Mouse (Mus musculus) megakaryocyte-erythroid progenitor cell, adult 5-6 weeks (primary cell): ENCODE measurements at regions not wholly inside any gene's neighbourhood (a gene's known extent, or its start where the extent isn't known, plus 50 kb on each side); places are given as distances from the start of the nearest gene placed in this dataset.

Experiments used
- ATAC-seq: replicated peaks from 2 replicates; pipeline ENCODE4 v1.8.0; 2016; ENCODE audit warnings: mild to moderate bottlenecking, inconsistent platforms; ENCODE audit not compliant: severe bottlenecking, poor library complexity, low FRiP score, low TSS enrichment

DNA sequence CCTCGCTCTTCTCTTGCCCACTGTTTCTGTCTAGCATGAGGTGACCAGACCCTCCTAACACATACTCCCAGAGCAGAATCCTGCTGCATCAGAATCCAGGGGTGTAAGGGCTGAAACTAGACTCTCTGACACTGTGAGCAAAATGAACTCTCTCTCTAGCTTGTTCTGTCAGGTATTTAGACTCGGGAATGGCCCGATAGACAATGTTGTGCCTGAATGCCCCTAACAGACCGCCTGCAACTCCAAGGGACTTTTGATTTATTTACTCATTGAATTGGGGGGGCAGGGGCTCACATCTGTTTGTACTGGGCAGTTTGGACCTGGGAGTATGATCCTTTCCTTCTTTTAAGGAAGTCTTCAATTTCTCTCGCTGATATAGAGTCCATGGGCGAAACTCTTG lies 469.3 kb upstream of the Trpc7 start:
- no peak for ATAC-seq

DNA sequence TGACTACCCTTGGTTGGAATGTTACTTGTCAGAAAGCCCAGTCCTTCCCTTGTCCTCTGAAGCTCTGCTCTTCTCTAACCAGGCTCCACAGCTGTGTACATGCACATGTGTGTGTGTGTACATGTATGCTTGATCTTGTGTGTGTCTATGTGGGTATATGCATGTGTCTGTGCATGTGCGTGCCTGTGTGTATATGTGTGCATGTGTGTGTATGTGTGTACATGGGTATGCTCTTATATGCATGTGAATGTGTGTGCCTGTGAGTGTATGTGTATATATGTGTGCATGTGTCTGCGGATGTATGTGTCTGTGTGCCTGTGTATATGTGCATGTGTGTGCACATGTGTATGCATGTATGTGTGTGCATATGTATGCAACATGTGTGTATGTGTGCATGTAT lies 468.6 kb upstream of the Trpc7 start:
- ATAC-seq = no peak

DNA sequence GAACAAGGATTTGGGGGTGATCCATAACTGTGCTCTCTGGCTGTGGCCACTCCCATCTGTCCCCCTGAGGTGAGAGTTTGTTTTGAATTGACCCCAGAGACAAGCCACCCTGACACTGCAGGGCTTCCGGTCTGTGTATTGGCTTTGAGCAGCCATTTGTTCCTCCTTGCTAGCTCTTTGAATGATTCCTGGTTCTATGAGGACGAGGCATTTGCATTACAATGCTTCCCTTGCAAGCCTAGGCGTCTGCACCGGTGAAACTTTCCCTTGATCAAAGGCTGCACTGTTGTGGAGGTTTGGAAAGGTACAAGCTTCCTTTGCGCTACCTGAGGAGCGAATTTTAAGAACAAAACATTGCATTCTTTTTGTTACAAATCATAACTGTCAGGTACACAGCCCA lies 466.8 kb upstream of the Trpc7 start:
- no peak for ATAC-seq

DNA sequence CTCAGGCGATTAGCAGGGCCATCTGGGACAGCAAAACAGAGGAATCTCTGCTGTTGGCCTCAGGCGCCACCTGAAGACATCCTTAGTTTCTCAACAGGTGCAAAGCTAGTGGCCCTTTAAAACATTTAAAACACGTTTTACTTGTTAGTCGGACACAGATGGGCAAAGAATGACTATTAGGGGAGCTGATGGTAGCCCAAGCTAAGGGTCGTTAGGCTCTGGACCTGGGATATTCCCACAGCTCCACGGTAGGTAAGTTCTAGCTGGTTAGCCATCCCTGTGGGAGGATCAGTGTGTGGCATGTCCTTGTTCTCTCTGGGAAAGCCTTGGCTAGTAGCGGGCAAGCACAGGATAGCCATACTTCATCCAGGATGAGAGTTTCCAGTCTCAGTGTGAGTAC lies 465.5 kb upstream of the Trpc7 start:
- no peak for ATAC-seq

DNA sequence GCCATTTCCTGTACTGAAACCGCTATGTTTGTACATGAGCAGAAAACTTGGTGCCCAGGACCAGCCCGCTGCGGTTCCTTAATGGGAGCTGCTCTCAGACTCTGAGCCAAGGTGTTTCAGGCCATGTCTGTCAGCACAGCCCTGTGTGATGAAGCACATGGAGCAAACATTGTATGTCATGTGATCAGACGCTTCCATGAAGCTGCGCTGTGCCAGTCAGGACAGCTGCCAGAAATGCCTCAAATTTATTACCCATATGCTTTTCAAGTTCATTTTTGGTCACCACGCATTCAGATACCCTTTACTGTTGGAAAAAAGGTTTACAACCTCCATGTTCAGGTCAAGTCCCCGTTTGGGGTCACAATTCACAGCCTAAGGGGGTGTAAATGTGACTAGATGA lies 458.8 kb upstream of the Trpc7 start:
- ATAC-seq = no peak

DNA sequence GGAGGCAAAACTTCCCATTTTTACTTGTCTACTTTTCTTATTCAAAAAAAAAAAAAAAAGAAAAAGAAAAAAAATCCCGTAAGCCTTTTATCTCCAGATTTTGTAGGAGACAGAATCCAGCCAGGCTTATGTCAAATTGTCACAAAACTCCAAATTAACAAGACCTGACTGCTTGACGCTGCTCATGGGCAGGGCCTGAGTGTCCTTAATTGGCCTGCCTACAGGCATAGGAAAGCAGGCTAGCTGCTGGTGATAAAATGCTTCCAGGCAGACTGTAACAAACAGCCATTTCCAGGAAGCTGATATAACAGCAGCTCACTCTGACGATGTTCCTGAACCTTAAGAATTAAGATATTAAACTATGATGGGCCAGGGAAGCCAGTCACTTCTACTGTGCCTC lies 458.2 kb upstream of the Trpc7 start:
- ATAC-seq = no peak

DNA sequence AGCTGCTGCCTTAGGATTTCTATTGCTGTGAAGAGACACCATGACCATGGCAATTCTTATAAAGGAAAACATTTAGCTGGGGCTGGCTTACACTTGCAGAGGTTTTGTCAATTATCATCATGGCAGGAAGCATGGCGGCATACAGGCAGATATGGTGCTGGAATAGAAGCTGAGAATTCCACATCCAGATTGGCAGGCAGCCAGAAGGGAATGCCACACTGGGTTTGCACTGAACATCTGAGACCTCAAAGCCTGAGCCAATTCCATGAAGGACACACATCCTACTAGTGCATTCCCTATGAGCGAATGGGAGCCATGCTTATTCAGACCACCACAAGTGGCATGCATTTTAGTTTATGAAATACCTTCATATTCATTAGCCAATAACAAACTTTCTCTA lies 455.0 kb upstream of the Trpc7 start:
- ATAC-seq = no peak

DNA sequence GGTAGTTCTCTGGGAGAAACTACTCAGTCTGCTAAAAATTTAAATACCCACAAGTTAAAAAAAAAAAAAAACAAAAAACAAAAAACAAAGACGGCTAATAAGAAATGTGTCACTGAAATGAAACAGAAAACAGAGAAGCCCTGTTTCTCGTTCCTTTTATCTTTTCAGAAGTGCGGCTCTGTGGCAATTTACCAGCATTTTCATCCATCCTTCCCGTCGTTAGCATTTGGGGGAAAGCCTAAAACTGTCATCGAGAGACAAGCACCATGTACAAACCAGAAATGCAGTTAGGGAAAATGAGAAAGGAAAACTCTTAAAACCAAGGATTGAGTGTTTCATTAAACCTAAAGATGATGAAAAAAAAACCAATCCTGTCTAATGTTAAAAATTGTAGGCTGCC lies 442.9 kb upstream of the Trpc7 start:
- ATAC-seq = no peak

DNA sequence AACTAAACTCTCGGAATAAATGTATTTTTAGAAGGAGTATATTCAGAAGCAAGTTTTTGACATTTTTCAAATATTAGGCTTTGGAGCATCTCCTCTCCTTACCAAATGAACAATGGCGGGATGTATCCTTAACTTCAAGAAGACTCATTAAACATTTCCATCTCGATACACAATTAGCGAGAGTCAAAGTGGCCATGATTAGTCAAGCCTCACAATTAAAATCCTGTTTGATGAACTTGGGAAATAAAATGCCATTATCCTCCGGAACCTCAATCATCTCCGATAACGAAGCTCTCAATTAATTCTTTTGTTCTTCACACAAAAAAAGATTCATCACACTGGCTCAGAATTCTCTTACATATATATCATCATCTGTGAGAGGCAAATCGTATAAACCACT lies 440.8 kb upstream of the Trpc7 start:
- ATAC-seq = no peak

DNA sequence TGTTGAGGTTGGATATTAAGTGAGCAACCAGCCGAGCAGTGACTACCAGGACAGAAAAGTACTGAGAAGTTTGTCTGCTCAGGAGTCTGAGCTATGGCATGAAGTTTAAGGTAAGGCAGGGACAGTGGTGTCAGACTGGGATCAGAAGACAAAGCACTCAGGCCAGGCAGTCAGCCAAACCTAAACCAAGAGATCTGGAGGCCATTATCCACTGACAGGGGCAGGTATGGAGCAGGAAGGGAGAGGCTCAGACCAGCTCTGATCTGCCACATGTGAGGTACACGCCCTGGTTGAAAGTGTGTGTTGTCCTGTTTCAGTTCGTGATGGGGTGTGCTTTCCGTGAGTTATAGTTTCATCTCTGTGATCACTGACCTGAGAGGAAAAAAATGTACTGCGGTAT lies 437.2 kb upstream of the Trpc7 start:
- no peak for ATAC-seq

DNA sequence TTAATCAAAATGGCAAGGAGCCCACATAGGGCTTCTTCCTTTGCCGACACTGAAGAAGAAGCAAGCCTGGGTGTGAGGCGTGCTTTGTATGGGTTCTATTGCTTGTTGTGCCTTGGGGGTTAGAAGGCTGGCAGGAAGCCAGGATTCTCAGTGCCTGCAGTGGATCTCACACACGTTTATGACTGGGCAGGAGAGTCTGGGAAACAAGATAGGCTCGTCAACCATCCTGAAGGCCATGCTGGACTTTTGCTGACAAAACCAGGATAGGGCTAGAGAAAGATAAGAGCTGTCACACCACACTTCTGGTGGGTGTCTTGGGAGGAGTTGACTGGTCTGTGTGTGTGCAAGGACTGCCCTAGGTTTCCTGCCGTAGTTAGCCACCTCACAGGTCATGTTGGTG lies 436.1 kb upstream of the Trpc7 start:
- ATAC-seq = no peak

DNA sequence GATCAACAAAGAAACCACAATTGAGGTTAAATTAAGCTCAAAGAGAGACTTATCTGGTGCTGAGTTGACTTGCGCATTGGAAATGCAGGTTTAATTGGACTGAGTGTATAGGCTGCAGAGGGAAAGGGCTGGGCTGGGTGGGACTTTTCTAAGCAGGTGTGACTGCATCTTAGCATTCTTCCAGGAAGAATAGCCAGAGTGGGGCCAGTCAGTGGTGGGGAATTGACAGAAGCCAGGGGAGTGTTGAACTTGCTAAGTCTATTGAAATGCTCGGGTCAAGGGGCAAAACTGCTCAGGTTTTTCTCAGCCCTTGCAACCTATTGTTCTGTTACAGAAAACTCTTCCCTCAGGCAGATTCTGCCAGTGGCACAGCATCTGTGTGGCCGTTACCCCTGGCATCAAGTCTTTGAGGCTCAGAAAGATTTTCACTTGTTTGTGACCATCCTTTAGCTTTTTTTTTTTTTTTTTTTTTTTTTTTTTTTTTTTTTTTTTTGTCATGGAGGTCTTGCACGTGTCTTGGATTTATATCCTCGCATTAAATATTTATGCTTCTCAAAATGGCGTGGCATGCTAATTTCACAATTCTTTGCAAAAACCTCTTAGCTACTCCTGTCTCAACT lies 429.6 kb upstream of the Trpc7 start:
- no peak for ATAC-seq

DNA sequence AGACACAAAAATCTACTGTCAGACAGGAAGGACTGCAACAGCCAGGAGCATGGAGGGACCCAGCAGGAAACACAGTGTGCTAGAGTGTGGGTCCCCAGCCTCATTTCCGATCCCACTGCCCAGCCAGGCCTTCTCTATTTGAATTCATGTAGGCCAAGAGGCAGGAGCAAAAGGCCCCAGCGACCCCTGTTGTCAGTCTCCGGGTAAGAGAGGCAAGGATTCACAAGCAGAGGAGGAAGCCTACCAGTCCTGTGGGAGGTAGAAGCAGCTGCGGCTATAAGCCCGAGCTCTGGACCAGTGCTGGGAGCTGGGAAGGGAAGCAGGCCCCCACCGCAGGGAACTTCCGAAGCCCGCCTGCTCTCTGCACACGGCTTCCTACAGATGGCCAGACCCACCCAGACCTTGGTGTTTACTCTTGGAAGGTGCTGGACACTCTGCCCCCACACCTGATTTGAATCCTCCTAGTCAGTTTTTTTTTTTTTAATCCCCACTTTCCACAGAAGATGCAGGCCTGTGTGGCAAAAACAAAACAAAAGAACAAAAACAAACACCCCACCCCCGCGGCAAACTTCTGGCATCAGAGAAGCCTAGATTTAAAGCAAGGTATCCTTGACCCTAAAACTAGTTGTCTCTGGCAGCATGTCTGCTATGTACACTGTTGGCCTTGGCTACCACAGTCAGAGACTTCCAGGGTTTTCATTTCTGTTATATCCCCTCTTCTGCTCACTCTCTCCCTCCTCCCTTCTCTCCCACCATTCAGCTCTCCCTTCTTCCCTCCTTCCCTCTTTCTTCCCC lies 420.6 kb upstream of the Trpc7 start:
- no peak for ATAC-seq

DNA sequence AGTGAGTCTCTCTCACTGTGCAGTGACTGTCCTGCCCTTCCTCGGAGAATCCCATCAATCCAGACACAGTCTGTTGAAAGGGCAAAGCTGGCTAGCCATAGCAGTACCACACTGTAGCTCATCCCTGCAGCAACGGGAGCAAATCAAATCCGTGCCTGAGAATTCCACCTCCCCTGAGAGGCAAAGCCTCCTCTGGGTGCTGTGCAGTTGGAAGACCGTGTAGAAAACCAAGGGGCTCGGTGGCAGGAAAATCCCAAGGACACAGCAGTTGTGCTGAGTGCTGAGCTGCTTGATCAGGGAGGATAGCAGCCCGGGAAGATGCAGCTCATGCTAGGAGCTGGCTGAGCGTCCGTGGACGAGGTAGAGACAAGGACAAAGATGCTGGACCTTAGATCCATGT lies 418.7 kb upstream of the Trpc7 start:
- ATAC-seq = no peak

DNA sequence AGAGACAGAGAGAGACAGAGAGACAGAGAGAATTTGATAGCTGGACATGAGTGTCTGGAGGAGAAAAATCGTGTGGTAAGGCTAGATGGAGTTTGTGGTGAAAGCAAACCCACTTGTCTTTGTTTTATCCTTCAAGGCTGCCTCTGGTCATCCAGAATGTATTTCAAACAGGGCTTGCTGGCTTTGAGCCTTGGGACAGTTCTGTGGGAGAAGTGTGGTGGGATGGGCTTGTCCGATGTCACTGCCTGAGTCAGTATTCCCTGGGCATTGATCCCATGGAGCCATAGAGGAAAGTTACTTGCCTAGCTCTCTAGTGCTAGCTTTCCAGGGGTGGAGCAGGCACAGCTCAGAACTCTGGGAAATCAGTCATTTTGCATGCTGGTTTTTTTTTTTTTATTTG lies 417.9 kb upstream of the Trpc7 start:
- no peak for ATAC-seq

DNA sequence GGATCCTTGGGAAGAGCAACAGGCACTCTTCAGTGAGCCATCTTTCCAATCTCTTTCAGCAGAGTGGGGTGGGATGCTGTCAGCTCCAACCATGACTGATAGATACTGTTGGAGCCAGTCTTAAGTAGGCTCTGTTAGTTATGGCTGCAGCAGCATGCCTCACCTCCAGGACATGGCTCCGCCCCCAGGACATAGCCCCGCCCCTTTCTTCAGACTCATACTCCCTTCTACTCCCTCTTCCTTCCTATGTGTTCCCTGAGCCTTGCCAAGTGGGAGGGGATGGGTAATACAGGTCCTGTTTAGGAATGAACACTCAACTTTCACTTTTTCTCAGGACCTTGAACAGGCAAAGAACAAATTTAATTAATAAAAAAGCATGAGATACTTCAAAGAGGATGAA lies 415.4 kb upstream of the Trpc7 start:
- ATAC-seq = no peak

DNA sequence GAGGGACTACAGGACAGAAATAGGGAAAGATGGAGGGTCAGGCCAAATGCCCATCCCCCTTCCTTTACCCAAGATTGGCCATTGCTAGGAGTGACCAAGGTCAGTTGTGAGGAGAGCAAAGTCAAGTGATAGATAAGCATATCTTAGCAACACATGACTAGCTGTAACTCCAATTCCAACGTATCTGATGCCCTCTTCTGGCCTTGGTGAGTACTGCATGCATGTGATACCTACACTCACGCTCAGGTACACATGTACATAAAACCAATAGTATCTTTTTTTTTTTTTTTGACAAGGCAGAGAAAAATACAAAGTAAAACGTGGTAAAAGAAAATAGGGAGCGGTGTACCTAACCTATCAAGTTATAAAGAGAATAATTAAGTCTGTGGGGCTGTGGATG lies 413.8 kb upstream of the Trpc7 start:
- ATAC-seq = no peak

DNA sequence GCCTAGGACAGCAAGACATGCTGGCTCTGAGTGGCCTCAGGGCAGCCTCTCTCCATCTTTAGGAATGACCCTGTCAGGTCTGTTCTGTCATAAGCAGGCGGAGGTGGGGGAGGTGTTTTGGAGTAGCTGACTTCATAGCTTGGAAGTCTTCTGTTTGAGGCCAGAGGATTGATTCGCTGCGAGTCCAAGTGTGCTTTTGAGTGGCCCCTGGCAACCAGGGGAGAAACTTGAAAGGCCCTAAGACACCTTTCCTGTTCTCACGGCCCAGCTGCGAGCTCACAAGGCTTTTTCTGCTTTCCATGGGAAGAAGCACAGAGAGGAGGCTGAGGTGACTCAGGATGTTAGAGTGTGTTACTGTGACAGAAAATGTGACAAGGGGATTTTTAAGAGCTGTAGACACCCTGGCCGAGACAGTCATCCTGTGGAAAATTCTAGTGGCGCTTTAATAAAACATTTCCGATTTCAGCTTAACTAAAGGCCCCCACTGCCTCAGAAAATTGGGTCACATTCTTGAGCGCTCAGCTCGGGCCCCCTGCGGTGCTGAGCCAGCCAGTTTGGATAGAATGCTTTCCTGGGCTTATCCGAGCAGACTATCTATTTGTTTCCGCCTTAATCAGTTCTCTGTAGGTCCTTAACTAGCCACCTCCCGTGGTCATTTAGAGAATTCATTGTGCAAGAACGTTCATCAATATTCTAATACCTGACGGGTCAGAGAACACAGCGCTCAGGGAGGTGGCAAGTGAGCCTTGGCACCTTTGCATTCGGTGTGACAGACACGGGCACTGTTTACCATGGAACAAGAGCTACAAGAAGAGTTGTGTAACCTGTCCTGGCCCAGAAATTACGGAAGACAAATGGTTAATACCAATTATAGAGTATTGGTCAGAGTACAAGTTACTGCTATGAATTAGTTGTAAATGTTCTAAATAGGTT lies 412.4 kb upstream of the Trpc7 start:
- ATAC-seq = no peak

DNA sequence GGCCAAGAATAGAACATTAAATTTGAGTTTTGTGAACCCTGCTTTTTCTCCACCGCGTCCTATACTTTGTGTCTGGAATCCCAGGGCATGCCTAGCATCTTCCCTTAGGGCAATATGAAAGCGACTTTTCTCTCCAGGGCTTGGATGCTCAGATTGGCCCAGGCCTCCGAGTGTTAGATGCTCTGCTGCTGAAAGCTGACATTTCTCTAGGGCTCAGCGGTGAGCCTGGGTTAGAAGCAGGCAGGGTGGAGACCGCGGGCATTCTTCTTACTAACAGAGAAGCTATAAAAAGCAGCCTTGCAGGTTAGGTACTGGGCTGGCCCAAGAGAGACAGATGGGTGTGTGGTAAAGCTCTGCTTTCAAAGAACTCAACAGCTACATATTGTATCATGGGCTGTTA lies 409.8 kb upstream of the Trpc7 start:
- no peak for ATAC-seq

DNA sequence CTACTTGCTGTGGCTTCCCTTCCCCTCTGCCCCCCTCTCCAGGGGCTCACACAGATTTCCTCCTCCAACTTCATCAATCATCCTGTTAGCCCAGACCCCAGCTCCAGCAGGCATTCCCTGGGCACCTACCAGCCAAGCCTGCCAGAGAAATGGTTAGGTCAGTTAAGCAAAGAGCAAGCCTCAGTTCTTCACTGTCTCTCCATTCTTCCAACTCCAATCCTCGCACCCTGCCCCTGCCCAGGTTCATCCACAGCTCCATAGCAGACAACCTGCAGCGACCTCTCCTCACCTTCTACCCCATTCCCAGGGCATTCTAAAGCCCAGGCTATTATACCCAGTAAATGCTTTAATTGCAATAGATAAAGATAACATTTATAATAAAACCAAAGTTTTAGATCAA lies 408.0 kb upstream of the Trpc7 start:
- no peak for ATAC-seq
